ENCODE assay signal across 9 mouse cellular contexts in the genomic region with DNA sequence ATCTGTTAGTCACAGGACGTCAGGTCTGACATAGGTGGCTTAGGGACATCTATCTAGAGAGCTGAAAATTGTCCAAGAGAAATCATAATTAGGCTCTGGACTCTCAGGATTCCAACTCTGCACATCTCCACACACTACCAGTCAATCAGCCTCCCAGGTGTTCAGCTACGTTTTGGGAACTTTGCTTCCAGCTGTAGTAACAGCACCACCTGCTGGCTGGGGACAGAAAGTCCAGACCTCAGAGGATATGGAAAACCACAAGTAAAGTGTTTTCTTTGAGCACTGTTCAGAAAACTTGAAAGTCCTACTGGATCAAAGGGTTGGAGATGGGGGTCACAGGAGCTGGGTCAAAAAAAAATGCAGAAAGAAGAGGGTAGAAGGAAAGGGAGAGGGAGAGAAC. TPM values are rescaled to one million over a fixed set of nuclear protein-coding genes. Genes with fewer than 3 reads are reported as not detected.
DNase-seq lines count a peak whose midpoint lies in the region; ATAC-seq lines count a peak whose summit lies in the region.
"Had no signal": no experiment of that assay in that cellular context is flagged by ENCODE, and none has a peak within 500 bp of the region (broad histone marks: within the 10 kb centered on the region; RNA-seq: fewer than 3 reads in every experiment).

No protein-coding gene starts in this region.

- no peaks in the 10 kb centered on the region for H3K27me3 ChIP-seq in heart, embryonic 10.5 days (ENCODE audit: insufficient read depth, poor library complexity, severe bottlenecking)

- no peaks in the 10 kb centered on the region for H3K36me3 ChIP-seq in heart, embryonic 10.5 days

- peak; percentile 74 for DNase-seq in heart, embryonic 10.5 days (ENCODE audit: low spot score)
- DNase-seq in heart, postnatal 25 days (ENCODE audit: low spot score), result no peak
- peak; percentile 57 for DNase-seq in urinary bladder, postnatal 25 days (ENCODE audit: low spot score)
- DNase-seq in urinary bladder, postnatal 4 days (ENCODE audit: low spot score in 2 of 2), result no peak
- peak; percentile 30 for DNase-seq in c-Kit-positive CD71-negative TER-119-negative erythroid progenitor cells, embryonic 14.5 days (ENCODE audit: low read depth)
- peak; percentile 44 for DNase-seq in kidney, adult 9 months
- peak; percentile 69 for DNase-seq in naive thymus-derived CD4-positive, alpha-beta T cell, adult 2 months (ENCODE audit: low read depth)

- no peak for ATAC-seq in erythroblast, adult 5-6 weeks (replicated peaks; ENCODE audit: low FRiP score, poor library complexity, severe bottlenecking)

- H3K4me1 ChIP-seq in heart, embryonic 10.5 days, result no peaks in the 10 kb centered on the region

- H3K9me3 ChIP-seq in heart, embryonic 10.5 days, result no peaks in the 10 kb centered on the region

- H3K4me3 ChIP-seq in heart, embryonic 10.5 days, result no peak overlapping the region

- WGBS in heart, embryonic 10.5 days, result 19% methylated on average over 2 of the region's 2 CpGs

- no peak overlapping the region for H3K27ac ChIP-seq in heart, embryonic 10.5 days

- intact Hi-C loops in heart, postnatal 25 days (cut with DNase I), result loop anchor here (2.0 kb wide), 1 partner anchor 68 kb away; no protein-coding TSS in a partner anchor

RNA-seq across cellular contexts. Expression of gene Prkx, which starts 12.5 kb away (rescaled TPM):
- 9.4 and 9.8 TPM in 2 replicates for polyA plus RNA-seq in heart, embryonic 10.5 days (2016; fragmentation: Nextera tagmentation; extraction: Ambion mirVana)
- 10 to 100 TPM; 14.9 to 15.4 TPM for total RNA-seq in heart, postnatal 25 days (2021)
- 4.4 and 10.2 TPM in 2 replicates for total RNA-seq in erythroblast, adult 5-6 weeks (2015; ENCODE audit: low replicate concordance)
- total RNA-seq in erythroblast, adult 5-6 weeks (2017; ENCODE audit: low replicate concordance), result 2.6 and 3.3 TPM in 2 replicates

RNA-seq across cellular contexts. Expression of gene Pbsn, which starts 44.8 kb away (rescaled TPM):
- not detected in 2 replicates for polyA plus RNA-seq in heart, embryonic 10.5 days (2016; fragmentation: Nextera tagmentation; extraction: Ambion mirVana)
- total RNA-seq in heart, postnatal 25 days (2021), result not detected
- total RNA-seq in erythroblast, adult 5-6 weeks (2015; ENCODE audit: low replicate concordance), result not detected in 2 replicates
- total RNA-seq in erythroblast, adult 5-6 weeks (2017; ENCODE audit: low replicate concordance), result not detected in 2 replicates
- total RNA-seq: layer of hippocampus, postnatal 25 days had no signal

RNA-seq across cellular contexts. Expression of gene Gm14744, which starts 56.0 kb away (rescaled TPM):
- not detected in 2 replicates for polyA plus RNA-seq in heart, embryonic 10.5 days (2016; fragmentation: Nextera tagmentation; extraction: Ambion mirVana)
- total RNA-seq in heart, postnatal 25 days (2021), result not detected
- total RNA-seq in erythroblast, adult 5-6 weeks (2015; ENCODE audit: low replicate concordance), result not detected in 2 replicates
- total RNA-seq in erythroblast, adult 5-6 weeks (2017; ENCODE audit: low replicate concordance), result not detected in 2 replicates
- total RNA-seq: layer of hippocampus, postnatal 25 days had no signal

Comparison
In these comparisons a context has a peak if more than half of its experiments do, and no peak if none do; other contexts are left out.
1. DNase-seq: peak in heart, embryonic 10.5 days (single experiment), urinary bladder, postnatal 25 days (single experiment), c-Kit-positive CD71-negative TER-119-negative erythroid progenitor cells, embryonic 14.5 days (single experiment), kidney, adult 9 months (single experiment) and naive thymus-derived CD4-positive, alpha-beta T cell, adult 2 months (single experiment); none in heart, postnatal 25 days (single experiment) and urinary bladder, postnatal 4 days (0 of 2).